19 mouse cellular contexts compared by ENCODE assay signal in genomic region chr11:96564088-96564487, GRCm38 (mm10).
DNase-seq lines count a peak whose midpoint lies in the region; ATAC-seq and TF ChIP-seq lines count a peak whose summit lies in the region.
"Had no signal": no experiment of that assay in that cellular context is flagged by ENCODE, and none has a peak within 500 bp of the region (broad histone marks: within the 10 kb centered on the region; RNA-seq: fewer than 3 reads in every experiment).

No protein-coding gene starts in this region.

- WGBS in liver, embryonic 14.5 days (ENCODE audit: insufficient replicate concordance): 31% methylated on average over 1 of the region's 1 CpGs
- WGBS in liver, embryonic 12.5 days (ENCODE audit: insufficient replicate concordance): 16% methylated on average over 1 of the region's 1 CpGs
- 41% methylated on average over 1 of the region's 1 CpGs for WGBS in forebrain, embryonic 15.5 days

- H3K79me2 ChIP-seq in CH12.LX (replicated peaks; ENCODE audit: control insufficient read depth, extremely low read depth, insufficient read depth, poor library complexity, severe bottlenecking): no peaks in the 10 kb centered on the region

- no peak overlapping the region for H3K9ac ChIP-seq in liver, embryonic 14.5 days (replicated peaks)
- no peak overlapping the region for H3K9ac ChIP-seq in liver, embryonic 12.5 days
- H3K9ac ChIP-seq in CH12.LX (ENCODE audit: insufficient read depth, low read depth): no peak overlapping the region
- H3K9ac ChIP-seq in forebrain, embryonic 15.5 days (replicated peaks): no peak overlapping the region
- H3K9ac ChIP-seq: embryonic facial prominence, embryonic 13.5 days; heart, embryonic 12.5 days; limb, embryonic 12.5 days had no signal

- ATAC-seq in CD4-positive, CD25-positive, alpha-beta regulatory T cell, adult 4 months: no peak
- ATAC-seq in liver, embryonic 14.5 days (ENCODE audit: insufficient read depth): no peak
- ATAC-seq in liver, embryonic 12.5 days: no peak
- ATAC-seq in forebrain, embryonic 15.5 days (replicated peaks): no peak

- peak; percentile 60 for TF ChIP-seq CTCF in liver, embryonic 14.5 days (IDR thresholded peaks at IDR 0.05; ENCODE audit: low read depth)
- TF ChIP-seq CTCF in CH12.LX (conservative IDR thresholded peaks at IDR 0.05 in 1 of 2, IDR thresholded peaks at IDR 0.05 in 1 of 2; ENCODE audit: low read depth in 2 of 2, low read length in 2 of 2): peak; percentile 29 to 30
- TF ChIP-seq CTCF in cortical plate, adult 2 months (IDR thresholded peaks at IDR 0.05; ENCODE audit: extremely low read depth, insufficient read depth, low read length): 0 out of 2 replicates have a peak, but pooled peaks have one; percentile 9

- H3K4me3 ChIP-seq in liver, embryonic 14.5 days (ENCODE audit: insufficient read depth in 1 of 2, low read depth in 2 of 2, low read length in 2 of 2): no peak overlapping the region
- no peak overlapping the region for H3K4me3 ChIP-seq in liver, embryonic 12.5 days
- no peak overlapping the region for H3K4me3 ChIP-seq in CH12.LX (replicated peaks in 1 of 3; ENCODE audit: low read depth in 2 of 3, low read length in 2 of 3, poor library complexity in 1 of 3)
- H3K4me3 ChIP-seq in cortical plate, adult 2 months (ENCODE audit: insufficient read depth, low read length): no peak overlapping the region
- no peak overlapping the region for H3K4me3 ChIP-seq in forebrain, embryonic 15.5 days
- H3K4me3 ChIP-seq: embryonic facial prominence, embryonic 13.5 days; forebrain, embryonic 10.5 days; heart, embryonic 12.5 days; limb, embryonic 12.5 days; megakaryocyte, embryonic 14.5 days had no signal

- TF ChIP-seq RAD21 in CH12.LX (IDR thresholded peaks at IDR 0.05; ENCODE audit: low read depth, low read length): no peak; the same call in 1 of the 2 replicates

- no peaks in the 10 kb centered on the region for H3K4me1 ChIP-seq in liver, embryonic 14.5 days (replicated peaks; ENCODE audit: control insufficient read depth in 2 of 2, insufficient read depth in 2 of 2, low read length in 1 of 2)
- H3K4me1 ChIP-seq in liver, embryonic 12.5 days: no peaks in the 10 kb centered on the region
- peaks cover 0 to 13% of the 10 kb centered on the region in 2 experiments; a peak in 2 of 4 replicates for H3K4me1 ChIP-seq in CH12.LX (ENCODE audit: control insufficient read depth in 1 of 2, insufficient read depth in 2 of 2)
- no peaks in the 10 kb centered on the region for H3K4me1 ChIP-seq in cortical plate, adult 2 months (ENCODE audit: control insufficient read depth, insufficient read depth, low read length)
- H3K4me1 ChIP-seq in forebrain, embryonic 15.5 days: no peaks in the 10 kb centered on the region
- H3K4me1 ChIP-seq: embryonic facial prominence, embryonic 13.5 days; forebrain, embryonic 10.5 days; heart, embryonic 12.5 days; limb, embryonic 12.5 days; megakaryocyte, embryonic 14.5 days had no signal

- no peaks in the 10 kb centered on the region for H3K36me3 ChIP-seq in liver, embryonic 14.5 days (replicated peaks; ENCODE audit: control insufficient read depth, insufficient read depth, low read depth)
- H3K36me3 ChIP-seq in liver, embryonic 12.5 days: no peaks in the 10 kb centered on the region
- no peaks in the 10 kb centered on the region for H3K36me3 ChIP-seq in CH12.LX (replicated peaks in 1 of 2; ENCODE audit: control insufficient read depth in 1 of 2, insufficient read depth in 1 of 2, low read length in 1 of 2)
- no peaks in the 10 kb centered on the region for H3K36me3 ChIP-seq in forebrain, embryonic 15.5 days
- H3K36me3 ChIP-seq: embryonic facial prominence, embryonic 13.5 days; forebrain, embryonic 10.5 days; heart, embryonic 12.5 days; limb, embryonic 12.5 days had no signal

- no peaks in the 10 kb centered on the region for H3K27me3 ChIP-seq in liver, embryonic 14.5 days (ENCODE audit: control insufficient read depth, insufficient read depth, low read length)
- peaks cover 4% of the 10 kb centered on the region for H3K27me3 ChIP-seq in liver, embryonic 12.5 days (replicated peaks)
- peaks cover 10% of the 10 kb centered on the region for H3K27me3 ChIP-seq in CH12.LX (replicated peaks)
- no peaks in the 10 kb centered on the region for H3K27me3 ChIP-seq in forebrain, embryonic 15.5 days

- DNase-seq in CD4-positive, CD25-positive, alpha-beta regulatory T cell, adult 2 months (ENCODE audit: low read depth, low spot score): peak; percentile 48
- DNase-seq in liver, embryonic 14.5 days (ENCODE audit: low read depth in 3 of 3, low spot score in 3 of 3): no peak
- peak; percentile 9 for DNase-seq in CH12.LX (ENCODE audit: extremely low read depth)
- DNase-seq in kidney, postnatal 10 days: no peak
- DNase-seq: cerebellum, postnatal 36 days; heart, postnatal 4 days; kidney, postnatal 14 days; layer of hippocampus, postnatal 36 days; lung, adult 2 months; right cerebral cortex, adult 18-20 months had no signal

- dilution Hi-C loops in CH12.LX (cut with MboI; ENCODE audit: extremely low pct_ligation_motif_present, extremely low pct_unique_long_range_greater_than_20kb, low sequenced_read_pairs): no loop called here

- TF ChIP-seq POLR2A in CH12.LX (IDR thresholded peaks at IDR 0.05; ENCODE audit: low read depth, low read length): no peak
- TF ChIP-seq POLR2A in cortical plate, adult 2 months (IDR thresholded peaks at IDR 0.05; ENCODE audit: extremely low read depth, insufficient read depth, low read length): no peak

- in situ Hi-C loops in CH12.LX (cut with MboI; ENCODE audit: low pct_ligation_motif_present, low pct_unique_long_range_greater_than_20kb, low sequenced_read_pairs): loop anchor here (25.0 kb wide), 1 partner anchor 298 kb away; no protein-coding TSS in a partner anchor

- no peak overlapping the region for H3K27ac ChIP-seq in liver, embryonic 14.5 days
- no peak overlapping the region for H3K27ac ChIP-seq in liver, embryonic 12.5 days
- no peak overlapping the region for H3K27ac ChIP-seq in CH12.LX (ENCODE audit: insufficient read depth, low read depth)
- no peak overlapping the region for H3K27ac ChIP-seq in cortical plate, adult 2 months (ENCODE audit: insufficient read depth, low read length)
- H3K27ac ChIP-seq in forebrain, embryonic 15.5 days (replicated peaks): no peak overlapping the region
- H3K27ac ChIP-seq: embryonic facial prominence, embryonic 13.5 days; forebrain, embryonic 10.5 days; limb, embryonic 12.5 days had no signal

- TF ChIP-seq EP300 in liver, embryonic 14.5 days (IDR thresholded peaks at IDR 0.05; ENCODE audit: low read depth): no peak
- TF ChIP-seq EP300 in CH12.LX (IDR thresholded peaks at IDR 0.05; ENCODE audit: low read length): no peak

- no peak overlapping the region for H3K4me2 ChIP-seq in liver, embryonic 14.5 days (ENCODE audit: low read depth)
- no peak overlapping the region for H3K4me2 ChIP-seq in liver, embryonic 12.5 days
- no peak overlapping the region for H3K4me2 ChIP-seq in CH12.LX (ENCODE audit: insufficient read depth, low read depth, poor library complexity, severe bottlenecking)
- no peak overlapping the region for H3K4me2 ChIP-seq in forebrain, embryonic 15.5 days (replicated peaks)
- H3K4me2 ChIP-seq: embryonic facial prominence, embryonic 13.5 days; heart, embryonic 12.5 days; limb, embryonic 12.5 days had no signal

- H3K9me3 ChIP-seq in liver, embryonic 14.5 days (ENCODE audit: control insufficient read depth, low read length): no peaks in the 10 kb centered on the region
- no peaks in the 10 kb centered on the region for H3K9me3 ChIP-seq in liver, embryonic 12.5 days (replicated peaks)
- H3K9me3 ChIP-seq in CH12.LX (replicated peaks; ENCODE audit: low read length): peaks cover 8% of the 10 kb centered on the region
- no peaks in the 10 kb centered on the region for H3K9me3 ChIP-seq in forebrain, embryonic 15.5 days
- H3K9me3 ChIP-seq: embryonic facial prominence, embryonic 13.5 days; forebrain, embryonic 10.5 days had no signal

TF ChIP-seq in CH12.LX, 34 proteins besides CTCF, POLR2A, EP300 and RAD21:
- TF ChIP-seq MEF2A (IDR thresholded peaks at IDR 0.05; ENCODE audit: borderline replicate concordance, low read depth, low read length) (no peak), ZNF384 (IDR thresholded peaks at IDR 0.05; ENCODE audit: low read depth, low read length) (no peak), POLR2AphosphoS2 (IDR thresholded peaks at IDR 0.05; ENCODE audit: low read depth, low read length) (no peak), ETS1 (conservative IDR thresholded peaks at IDR 0.05; ENCODE audit: low read depth, low read length) (no peak), SMC3 (IDR thresholded peaks at IDR 0.05; ENCODE audit: low read depth, low read length) (no peak), ELF1 (IDR thresholded peaks at IDR 0.05; ENCODE audit: low read depth, low read length) (no peak), MXI1 (IDR thresholded peaks at IDR 0.05; ENCODE audit: low read depth, low read length) (no peak), PAX5 (IDR thresholded peaks at IDR 0.05; ENCODE audit: low read length) (no peak)
TF ChIP-seq in CH12.LX: peak in this region for 0.

Comparison
In these comparisons a context has a peak if more than half of its experiments do, and no peak if none do; other contexts are left out.
1. DNase-seq: peak in CD4-positive, CD25-positive, alpha-beta regulatory T cell, adult 2 months (single experiment) and CH12.LX (single experiment); none in liver, embryonic 14.5 days (0 of 3) and kidney, postnatal 10 days (single experiment).
2. CTCF ChIP-seq: peak in every context shown above with its lines; median percentile 60 in liver, embryonic 14.5 days; 30 in CH12.LX; 9 in cortical plate, adult 2 months.